Mouse (Mus musculus) kidney, embryonic 16.5 days (tissue): ENCODE measurements at regions not wholly inside any gene's neighbourhood (a gene's known extent, or its start where the extent isn't known, plus 50 kb on each side); places are given as distances from the start of the nearest gene placed in this dataset.

Source experiments
- ATAC-seq: fragments of 200-750 bp; cut with Nextera tagmentation; 2 replicates; pipeline ENCODE4 v1.8.0; 2017; ENCODE audit warnings: moderate TSS enrichment; ENCODE audit not compliant: low FRiP score, low TSS enrichment
- H3K27ac ChIP-seq: fragments of 300-500 bp; sonication (generic); 2 replicates; pipeline ENCODE4 v1.5.1; 2014; ENCODE audit warnings: low read length
- H3K27me3 ChIP-seq: fragments of 300-500 bp; sonication (generic); 2 replicates; pipeline ENCODE4 v1.6.1; 2014; ENCODE audit warnings: low read length, control low read depth, mixed read lengths; ENCODE audit not compliant: insufficient read depth
- H3K36me3 ChIP-seq: fragments of 300-500 bp; sonication (generic); 2 replicates; pipeline ENCODE4 v1.6.1; 2014; ENCODE audit warnings: low read length, control low read depth, mixed read lengths; ENCODE audit not compliant: insufficient read depth
- H3K4me1 ChIP-seq: fragments of 300-500 bp; sonication (generic); 2 replicates; pipeline ENCODE4 v1.6.1; 2014; ENCODE audit warnings: low read length, control low read depth, mixed read lengths; ENCODE audit not compliant: insufficient read depth
- H3K4me2 ChIP-seq: fragments of 300-500 bp; sonication (generic); replicated peaks from 2 replicates; pipeline ENCODE4 v1.6.1; 2014; ENCODE audit warnings: low read depth, low read length
- H3K4me3 ChIP-seq: fragments of 300-500 bp; sonication (generic); 2 replicates; pipeline ENCODE4 v1.5.1; 2014; ENCODE audit warnings: mild to moderate bottlenecking, low read length
- H3K9ac ChIP-seq: fragments of 300-500 bp; sonication (generic); replicated peaks from 2 replicates; pipeline ENCODE4 v1.6.1; 2014; ENCODE audit warnings: low read length
- H3K9me3 ChIP-seq: fragments of 300-500 bp; sonication (generic); 2 replicates; pipeline ENCODE4 v1.6.1; 2016; ENCODE audit warnings: low read length, control low read depth
- WGBS: fragments of 180-500 bp; shearing (Covaris S2); extraction: QIAGEN DNeasy Blood & Tissue Kit; methylation state at CpG from one replicate; pipeline ENCODE4 v1.1.7; 2014; 5-methylcytosine and 5-hydroxymethylcytosine counted together

DNA sequence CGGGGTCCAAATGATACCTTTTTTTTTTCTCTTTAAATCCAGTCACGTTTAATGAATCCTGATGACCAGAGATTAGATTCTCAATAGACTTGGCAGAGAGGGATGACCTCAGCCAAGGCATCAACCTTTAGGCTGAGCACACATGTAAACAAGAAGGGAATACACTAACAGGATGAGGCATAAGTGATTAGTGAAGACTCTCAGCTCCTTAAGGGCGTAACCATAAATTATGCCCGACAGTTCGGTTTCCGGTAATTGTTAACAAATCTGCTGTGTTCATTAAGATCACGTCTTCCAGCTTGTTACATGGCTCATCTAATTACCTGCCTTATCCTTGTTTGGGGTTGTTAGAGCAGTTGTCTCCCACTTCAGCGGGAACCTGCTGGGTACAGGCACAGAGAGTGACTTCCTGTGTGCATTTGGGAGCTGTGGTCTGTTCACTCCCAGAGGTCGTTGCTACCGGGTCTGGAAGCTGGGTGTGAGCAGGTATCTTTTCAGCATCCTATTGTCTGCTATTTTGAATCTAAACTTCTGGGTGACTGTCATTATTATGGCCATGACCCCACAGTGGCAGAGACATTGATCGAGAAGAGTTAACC, 265.1 kb downstream of the Mpdz start:
- WGBS: 31% methylated on average over 11 of the region's 11 CpGs
- H3K27ac ChIP-seq: peak overlapping the region; percentile 59
- peak; percentile 59; the same call in 1 of the 2 replicates for ATAC-seq
- H3K4me2 ChIP-seq: no peak overlapping the region; the same call in 1 of the 2 replicates
- 0 out of 2 replicates have a peak overlapping the region, but pooled peaks have one; percentile 6 for H3K9ac ChIP-seq
- H3K27me3 ChIP-seq: no peaks in the 10 kb centered on the region
- no peaks in the 10 kb centered on the region for H3K36me3 ChIP-seq
- no peak overlapping the region for H3K4me3 ChIP-seq
- no peaks in the 10 kb centered on the region for H3K9me3 ChIP-seq
- peaks cover 15% of the 10 kb centered on the region for H3K4me1 ChIP-seq

DNA sequence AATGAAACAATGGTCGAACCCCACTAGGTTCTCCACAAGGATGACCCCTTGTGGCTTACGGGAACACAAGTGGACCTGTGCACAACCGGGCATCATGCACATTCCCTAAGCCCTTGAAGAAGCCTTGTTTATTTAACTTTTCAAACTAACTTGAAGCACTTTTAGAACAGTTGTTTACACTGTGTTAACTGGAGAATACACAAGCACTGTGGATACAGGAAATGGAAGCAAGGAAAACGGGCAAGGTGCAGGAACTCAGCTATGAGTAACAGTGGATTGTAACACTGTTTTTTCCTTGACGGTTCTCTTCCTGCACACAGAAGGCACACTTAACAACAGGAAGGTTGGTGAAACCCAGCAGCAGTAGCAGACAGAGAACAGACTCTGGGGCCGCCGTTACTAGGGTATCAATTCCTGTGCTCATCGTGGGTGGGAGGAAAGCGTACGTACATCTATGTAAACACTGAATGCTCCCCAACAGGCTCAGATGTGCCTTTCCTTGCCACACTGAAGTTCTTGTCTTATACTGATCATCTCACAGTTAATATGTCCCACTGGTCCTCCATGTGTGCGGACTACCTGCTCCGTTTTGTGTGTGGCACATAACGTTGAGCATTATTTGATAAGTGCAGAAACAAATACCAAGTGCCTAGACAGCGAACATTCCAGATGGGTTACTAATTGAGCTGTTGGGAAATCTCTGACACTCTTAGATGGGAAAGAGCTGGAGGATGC, 264.4 kb downstream of the Mpdz start:
- peaks cover 15% of the 10 kb centered on the region for H3K4me1 ChIP-seq
- no peaks in the 10 kb centered on the region for H3K9me3 ChIP-seq
- H3K4me2 ChIP-seq: no peak overlapping the region; the same call in 1 of the 2 replicates
- H3K4me3 ChIP-seq: no peak overlapping the region
- 0 out of 2 replicates have a peak overlapping the region, but pooled peaks have one; percentile 6 for H3K9ac ChIP-seq
- ATAC-seq: peak; percentile 39
- no peaks in the 10 kb centered on the region for H3K27me3 ChIP-seq
- peak overlapping the region; percentile 59 for H3K27ac ChIP-seq
- no peaks in the 10 kb centered on the region for H3K36me3 ChIP-seq
- WGBS: 63% methylated on average over 14 of the region's 14 CpGs

DNA sequence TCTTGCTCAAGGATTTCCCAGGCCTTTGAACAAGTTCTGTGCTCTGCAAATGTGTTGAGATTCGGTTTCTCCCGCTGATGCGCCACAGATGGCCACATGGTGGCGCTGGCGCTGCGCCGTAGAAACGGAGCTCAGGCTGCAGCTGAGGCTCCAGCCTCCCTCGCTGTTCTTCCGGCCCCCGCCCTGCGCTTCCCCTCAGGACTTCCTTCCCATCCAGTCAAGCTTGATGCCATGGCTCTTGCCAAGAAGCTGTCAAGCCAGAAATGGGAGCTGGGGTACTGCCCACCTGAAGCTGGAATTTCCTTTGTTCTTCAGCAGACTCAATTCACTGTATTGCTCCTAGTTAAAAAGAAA, 263.9 kb downstream of the Mpdz start:
- Histone ChIP-seq H3K27ac (peak overlapping the region; percentile 70), H3K27me3 (no peaks in the 10 kb centered on the region), H3K4me2 (no peak overlapping the region), H3K36me3 (no peaks in the 10 kb centered on the region), H3K4me3 (no peak overlapping the region), H3K9me3 (no peaks in the 10 kb centered on the region), H3K4me1 (peaks cover 15% of the 10 kb centered on the region), H3K9ac (no peak overlapping the region)
- 1% methylated on average over 12 of the region's 12 CpGs for WGBS
- ATAC-seq: peak; percentile 96

DNA sequence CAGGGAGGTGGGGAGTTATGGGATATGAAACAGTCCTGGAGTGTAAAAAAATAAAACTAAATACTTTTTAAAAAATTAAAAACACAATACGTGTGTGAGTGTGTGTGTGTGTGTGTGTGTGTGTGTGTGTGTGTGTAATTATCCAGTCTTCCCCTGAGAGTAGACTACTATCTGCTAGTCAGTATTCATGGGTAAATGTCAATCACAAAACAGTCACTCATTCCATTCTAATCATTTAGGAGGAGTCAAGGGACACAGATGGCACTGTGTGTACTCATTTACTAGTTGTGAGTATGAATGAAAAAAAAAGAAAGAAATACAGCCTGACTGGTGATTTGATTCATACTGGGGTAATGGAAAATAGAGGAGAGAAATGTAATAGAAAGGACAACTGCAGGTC, 226.5 kb downstream of the Mpdz start:
- Histone ChIP-seq H3K36me3 (no peaks in the 10 kb centered on the region), H3K27me3 (no peaks in the 10 kb centered on the region), H3K9ac (no peak overlapping the region), H3K4me1 (peaks cover 15% of the 10 kb centered on the region), H3K4me2 (no peak overlapping the region), H3K27ac (no peak overlapping the region), H3K9me3 (no peaks in the 10 kb centered on the region), H3K4me3 (no peak overlapping the region)
- WGBS: 95% methylated on average over 1 of the region's 1 CpGs
- ATAC-seq: no peak

DNA sequence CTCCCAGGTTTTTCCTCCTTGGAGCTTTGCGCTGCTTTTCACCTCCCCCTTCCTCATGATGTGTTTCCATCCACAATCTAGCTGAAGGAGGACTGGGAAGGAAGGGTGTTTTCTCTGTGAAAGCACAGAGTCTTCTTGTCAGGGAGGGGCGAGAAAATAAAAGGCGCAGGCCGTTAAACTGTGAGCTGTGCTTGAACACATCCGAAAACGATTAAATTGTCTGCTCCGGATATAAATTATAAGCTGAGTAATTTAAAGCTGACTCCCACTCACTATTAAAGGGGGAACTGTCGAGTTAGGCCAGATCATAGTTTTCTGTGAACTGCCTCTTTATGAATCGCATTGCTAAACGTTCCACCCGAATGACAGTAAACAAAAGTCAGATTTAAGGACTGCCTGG, 224.6 kb downstream of the Mpdz start:
- Histone ChIP-seq H3K27ac (0 out of 2 replicates have a peak overlapping the region, but pooled peaks have one; percentile 7), H3K9ac (no peak overlapping the region), H3K36me3 (no peaks in the 10 kb centered on the region), H3K27me3 (no peaks in the 10 kb centered on the region), H3K4me2 (peak overlapping the region; percentile 36; the same call in 1 of the 2 replicates), H3K9me3 (no peaks in the 10 kb centered on the region), H3K4me3 (no peak overlapping the region; the same call in 1 of the 2 replicates), H3K4me1 (peaks cover 22% of the 10 kb centered on the region)
- peak; percentile 79 for ATAC-seq
- 9% methylated on average over 11 of the region's 11 CpGs for WGBS

DNA sequence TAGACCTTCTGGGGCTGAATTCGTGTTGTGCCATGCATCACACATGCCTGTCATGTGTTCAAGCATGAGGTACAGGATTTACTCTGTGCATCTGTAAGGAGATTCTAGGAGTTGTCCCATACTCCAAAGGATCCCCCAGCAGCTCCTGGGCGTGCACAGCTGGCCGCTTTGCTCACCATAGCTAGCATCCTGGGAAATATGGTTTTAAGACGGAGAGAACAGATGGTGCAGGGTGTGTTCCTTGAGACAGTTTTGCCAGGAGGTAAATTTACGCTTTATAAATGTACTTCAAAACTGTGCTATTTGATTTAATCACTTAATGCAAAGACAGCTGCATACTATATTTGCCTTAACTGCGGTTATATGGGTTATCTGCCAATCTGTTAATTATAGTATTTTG, 220.6 kb downstream of the Mpdz start:
- Histone ChIP-seq H3K4me1 (peaks cover 22% of the 10 kb centered on the region), H3K9me3 (no peaks in the 10 kb centered on the region), H3K27me3 (no peaks in the 10 kb centered on the region), H3K27ac (no peak overlapping the region), H3K36me3 (no peaks in the 10 kb centered on the region), H3K4me3 (no peak overlapping the region), H3K9ac (no peak overlapping the region), H3K4me2 (no peak overlapping the region)
- 72% methylated on average over 6 of the region's 6 CpGs for WGBS
- no peak for ATAC-seq

DNA sequence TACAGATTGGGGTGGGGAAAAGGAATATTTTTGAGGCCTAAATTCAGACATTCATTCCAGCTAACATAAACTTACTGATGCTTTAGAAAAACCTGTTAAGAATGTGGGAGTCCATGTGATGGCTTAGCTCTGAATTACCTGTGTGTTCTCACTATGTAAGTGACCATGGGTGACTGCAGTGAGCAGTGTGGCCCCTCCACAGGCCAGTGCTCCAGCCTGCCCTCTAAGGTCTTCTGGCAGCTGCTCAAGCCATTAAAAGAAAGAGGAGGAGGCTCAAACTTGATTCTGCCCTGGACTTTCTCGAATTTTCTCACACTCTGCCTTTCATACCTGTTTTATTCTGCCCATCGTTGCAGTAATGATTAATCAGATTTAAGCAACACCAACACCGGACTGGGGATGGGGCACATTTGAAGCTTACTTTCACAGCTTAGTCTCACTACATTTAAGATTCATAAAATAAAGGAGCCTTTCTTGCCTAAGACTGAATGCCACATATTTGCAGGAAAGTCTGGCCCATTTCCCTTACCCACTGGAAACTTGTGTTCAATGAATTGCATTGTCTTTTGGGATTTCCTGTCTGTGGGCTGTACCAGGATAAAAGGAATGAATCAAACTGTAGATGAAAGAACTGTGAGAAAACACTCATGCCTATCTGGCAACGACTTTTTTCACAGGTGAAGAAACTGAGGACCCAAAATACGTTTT, 220.0 kb downstream of the Mpdz start:
- WGBS: 27% methylated on average over 5 of the region's 5 CpGs
- H3K9me3 ChIP-seq: no peaks in the 10 kb centered on the region
- no peaks in the 10 kb centered on the region for H3K27me3 ChIP-seq
- H3K36me3 ChIP-seq: no peaks in the 10 kb centered on the region
- H3K4me3 ChIP-seq: no peak overlapping the region
- H3K9ac ChIP-seq: no peak overlapping the region
- H3K4me2 ChIP-seq: no peak overlapping the region
- peaks cover 22% of the 10 kb centered on the region for H3K4me1 ChIP-seq
- ATAC-seq: peak; percentile 90
- peak overlapping the region; percentile 66 for H3K27ac ChIP-seq
